Mouse (Mus musculus) midbrain, embryonic 13.5 days (tissue): ENCODE results near the gene Slc22a14. TPM values are rescaled to one million over a fixed set of nuclear protein-coding genes. Genes with fewer than 3 reads are reported as not detected.
A peak's percentile ranks its signal among the peaks of the same experiment; 100 is the strongest.

ENCODE experiments used
- ATAC-seq: fragments of 200-750 bp; cut with Nextera tagmentation; 2 replicates; pipeline ENCODE4 v1.8.0; 2017; ENCODE audit warnings: mild to moderate bottlenecking, moderate TSS enrichment, moderate library complexity
- H3K27ac ChIP-seq: fragments of 300-500 bp; sonication (generic); 2 replicates; pipeline ENCODE4 v1.5.1; 2015; ENCODE audit warnings: inconsistent platforms, mild to moderate bottlenecking, moderate library complexity
- H3K27me3 ChIP-seq: fragments of 300-500 bp; sonication (generic); 2 replicates; pipeline ENCODE4 v1.6.1; 2015; ENCODE audit warnings: mild to moderate bottlenecking, inconsistent platforms
- H3K36me3 ChIP-seq: fragments of 300-500 bp; sonication (generic); 2 replicates; pipeline ENCODE4 v1.6.1; 2015; ENCODE audit warnings: mild to moderate bottlenecking, inconsistent platforms
- H3K4me1 ChIP-seq: fragments of 300-500 bp; sonication (generic); replicated peaks from 2 replicates; pipeline ENCODE4 v1.6.1; 2015; ENCODE audit warnings: inconsistent platforms
- H3K4me2 ChIP-seq: fragments of 300-500 bp; sonication (generic); replicated peaks from 2 replicates; pipeline ENCODE4 v1.6.1; 2015; ENCODE audit warnings: moderate library complexity, mild to moderate bottlenecking, inconsistent platforms
- H3K4me3 ChIP-seq: fragments of 300-500 bp; sonication (generic); replicated peaks from 2 replicates; pipeline ENCODE4 v1.5.1; 2015; ENCODE audit warnings: mild to moderate bottlenecking, inconsistent platforms
- H3K9ac ChIP-seq: fragments of 300-500 bp; sonication (generic); replicated peaks from 2 replicates; pipeline ENCODE4 v1.6.1; 2015; ENCODE audit warnings: mild to moderate bottlenecking, inconsistent platforms
- H3K9me3 ChIP-seq: fragments of 300-500 bp; sonication (generic); 2 replicates; pipeline ENCODE4 v1.6.1; 2016; ENCODE audit warnings: mild to moderate bottlenecking, inconsistent platforms
- WGBS: fragments of 180-500 bp; shearing (Covaris S2); methylation state at CpG from one replicate; pipeline ENCODE4 v1.1.7; 2015; 5-methylcytosine and 5-hydroxymethylcytosine counted together
- polyA plus RNA-seq: library from polyadenylated mRNA; unstranded; fragments of >200 nt; fragmentation: Nextera tagmentation; extraction: Ambion mirVana; gene quantifications from 2 replicates; pipeline ENCODE4 v1.2.1, GENCODE M21; 2015

Slc22a14 gene
- polyA plus RNA-seq, 1 experiment from 2014 or later, result 0.11 TPM

DNA sequence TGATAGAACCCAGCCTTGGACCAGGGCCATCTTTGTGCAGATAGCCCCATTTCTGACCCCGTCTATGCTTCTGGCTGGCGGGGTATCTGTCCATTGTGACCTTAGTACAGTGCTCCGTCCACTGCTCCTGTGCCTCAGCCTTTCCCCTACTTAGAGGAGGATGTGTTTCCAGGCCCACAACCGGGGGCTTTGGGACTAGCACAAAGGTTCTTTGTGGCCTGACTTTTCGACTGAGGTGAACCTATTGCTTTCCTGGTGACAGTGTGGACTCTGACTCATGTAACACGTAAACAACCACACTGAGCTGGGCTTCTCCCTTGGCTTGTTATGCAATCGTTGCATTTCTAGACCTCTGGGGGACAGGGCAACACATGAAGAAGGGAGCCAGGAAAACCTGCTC, 200.6 kb downstream of the Slc22a14 start:
- no peak for ATAC-seq
- H3K9me3 ChIP-seq, result no peaks in the 10 kb centered on the region
- 89% methylated on average over 7 of the region's 7 CpGs for WGBS
- H3K9ac ChIP-seq, result no peak overlapping the region
- H3K36me3 ChIP-seq, result no peaks in the 10 kb centered on the region
- H3K4me2 ChIP-seq, result no peak overlapping the region
- no peak overlapping the region for H3K4me3 ChIP-seq
- no peak overlapping the region for H3K27ac ChIP-seq
- H3K4me1 ChIP-seq, result no peaks in the 10 kb centered on the region
- no peaks in the 10 kb centered on the region for H3K27me3 ChIP-seq

DNA sequence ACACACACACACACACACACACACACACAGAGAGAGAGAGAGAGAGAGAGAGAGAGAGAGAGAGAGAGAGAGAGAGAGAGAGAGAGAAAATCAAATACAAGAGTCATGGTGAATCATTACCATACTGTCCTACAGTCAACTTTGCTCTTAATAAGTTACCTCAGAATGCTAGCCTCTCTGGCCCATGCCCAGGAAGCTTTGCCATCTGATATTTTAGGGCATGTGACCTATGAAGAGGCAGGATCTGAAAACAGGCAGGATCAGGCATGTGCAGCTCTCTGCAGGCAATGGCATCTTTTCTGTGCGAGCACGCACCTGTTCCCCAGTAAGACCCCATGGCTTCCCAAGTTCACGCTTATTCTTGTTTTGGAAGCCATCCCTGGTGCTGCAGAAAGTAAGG, 204.7 kb downstream of the Slc22a14 start:
- Histone ChIP-seq H3K9ac (no peak overlapping the region), H3K4me2 (no peak overlapping the region), H3K4me1 (no peaks in the 10 kb centered on the region), H3K4me3 (no peak overlapping the region), H3K9me3 (no peaks in the 10 kb centered on the region), H3K36me3 (no peaks in the 10 kb centered on the region), H3K27me3 (peaks cover 16% of the 10 kb centered on the region), H3K27ac (no peak overlapping the region)
- 97% methylated on average over 3 of the region's 3 CpGs for WGBS
- ATAC-seq, result no peak

DNA sequence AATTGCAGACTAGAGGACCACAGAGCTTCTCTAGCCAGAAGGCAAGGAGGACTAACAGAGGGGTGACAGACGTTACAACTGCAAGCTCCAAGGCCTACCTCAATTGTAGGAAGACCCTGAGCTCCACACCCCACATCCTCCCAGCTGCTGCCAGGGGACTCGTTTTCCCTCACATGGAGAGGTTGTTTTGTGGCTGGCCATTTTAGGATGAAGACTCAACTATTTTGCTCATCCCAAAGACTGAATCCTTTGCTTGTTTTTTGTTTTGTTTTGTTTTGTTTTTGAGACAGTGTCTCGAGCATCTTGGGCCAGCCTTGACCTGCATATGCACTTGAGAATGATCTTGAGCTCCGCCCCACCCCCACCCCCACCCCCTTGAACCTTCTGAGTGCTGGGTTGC, 206.5 kb downstream of the Slc22a14 start, which contains the start of gene Gm47289:
Gene Gm47289, plus strand, starts transcription at position 301 of the 400 bp plus-strand sequence.
- Histone ChIP-seq H3K4me1 (no peaks in the 10 kb centered on the region), H3K27ac (no peak within 1 kb of the TSS), H3K36me3 (no peaks in the 10 kb centered on the region), H3K9ac (no peak within 1 kb of the TSS), H3K27me3 (peaks cover 24% of the 10 kb centered on the region), H3K4me2 (no peak within 1 kb of the TSS), H3K4me3 (no peak within 1 kb of the TSS), H3K9me3 (no peaks in the 10 kb centered on the region)
- 60% methylated on average over 4 of the region's 4 CpGs for WGBS
- ATAC-seq, result no peak

GRCm38 (mm10) chr9:119156278-119157201, 208.8 kb downstream of the Slc22a14 start, which contains the start of gene Acaa1b:
TSS of gene Acaa1b (minus strand) at chr9:119157093.
- WGBS, result under 1% methylated on average over 65 of the region's 65 CpGs
- ATAC-seq, result peak; percentile 94

GRCm38 (mm10) chr9:119155826-119156225, 209.5 kb downstream of the Slc22a14 start:
- H3K36me3 ChIP-seq, result no peaks in the 10 kb centered on the region
- H3K9ac ChIP-seq, result no peak overlapping the region
- H3K27ac ChIP-seq, result no peak overlapping the region
- H3K4me3 ChIP-seq, result peak overlapping the region; percentile 55; the same call in 1 of the 2 replicates
- no peak for ATAC-seq
- H3K27me3 ChIP-seq, result peaks cover 24% of the 10 kb centered on the region
- WGBS, result 51% methylated on average over 7 of the region's 7 CpGs
- H3K9me3 ChIP-seq, result no peaks in the 10 kb centered on the region
- H3K4me2 ChIP-seq, result no peak overlapping the region
- H3K4me1 ChIP-seq, result no peaks in the 10 kb centered on the region

More at GRCm38 (mm10) chr9:119156278-119157201, 208.8 kb downstream of the Slc22a14 start, which contains the start of gene Acaa1b:
- no peaks in the 10 kb centered on the region for H3K36me3 ChIP-seq
- H3K27me3 ChIP-seq, result peaks cover 24% of the 10 kb centered on the region
- H3K4me2 ChIP-seq, result peak within 1 kb of the TSS; percentile 64
- H3K27ac ChIP-seq, result no peak within 1 kb of the TSS
- no peaks in the 10 kb centered on the region for H3K4me1 ChIP-seq
- peak within 1 kb of the TSS; percentile 55 for H3K4me3 ChIP-seq
- peak within 1 kb of the TSS; percentile 59 for H3K9ac ChIP-seq
- H3K9me3 ChIP-seq, result no peaks in the 10 kb centered on the region

DNA sequence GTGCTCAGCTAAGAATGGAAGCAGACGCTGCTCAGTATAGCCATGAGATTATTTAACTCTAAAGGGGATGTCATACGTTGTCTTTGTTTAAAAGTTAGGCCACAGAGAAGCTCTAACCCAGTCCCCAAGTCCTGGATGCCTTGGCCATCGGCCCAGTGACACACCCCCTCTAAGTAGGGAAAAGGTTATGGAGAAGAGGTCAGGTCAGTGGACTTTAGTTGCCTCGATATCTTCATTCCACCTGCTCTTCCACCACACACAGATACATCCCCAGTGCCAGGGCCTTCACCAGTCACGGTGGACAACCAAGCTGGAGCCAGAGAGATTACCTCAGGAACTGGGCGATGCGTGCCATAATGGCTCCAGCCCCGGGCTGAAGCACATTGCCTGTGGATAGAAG, 209.9 kb downstream of the Slc22a14 start:
- no peak overlapping the region for H3K9ac ChIP-seq
- H3K9me3 ChIP-seq, result no peaks in the 10 kb centered on the region
- no peak for ATAC-seq
- peaks cover 24% of the 10 kb centered on the region for H3K27me3 ChIP-seq
- no peak overlapping the region for H3K4me2 ChIP-seq
- H3K4me1 ChIP-seq, result no peaks in the 10 kb centered on the region
- 87% methylated on average over 8 of the region's 8 CpGs for WGBS
- no peaks in the 10 kb centered on the region for H3K36me3 ChIP-seq
- no peak overlapping the region for H3K27ac ChIP-seq
- no peak overlapping the region for H3K4me3 ChIP-seq

DNA sequence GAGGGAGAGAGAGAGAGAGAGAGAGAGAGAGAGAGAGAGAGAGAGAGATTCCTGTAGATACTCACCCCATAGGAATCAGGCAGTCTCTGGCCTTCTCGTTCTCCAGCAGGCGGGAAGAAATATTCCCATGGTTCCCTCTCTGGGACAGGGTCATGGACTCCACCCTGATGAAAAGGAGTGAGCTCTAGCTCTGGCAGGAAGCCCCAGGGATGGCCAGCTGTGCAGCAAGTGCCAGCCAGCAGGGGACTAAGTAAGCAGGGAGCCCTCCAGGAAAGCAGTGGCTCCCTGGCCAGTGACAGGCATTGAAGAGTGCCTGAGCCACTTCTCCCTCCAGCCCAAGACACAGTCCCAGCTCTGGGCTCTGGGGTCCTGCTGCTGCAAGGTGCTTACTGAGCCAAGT, 213.6 kb downstream of the Slc22a14 start:
- Histone ChIP-seq H3K27ac (no peak overlapping the region), H3K4me2 (no peak overlapping the region), H3K27me3 (peaks cover 12% of the 10 kb centered on the region), H3K9me3 (no peaks in the 10 kb centered on the region), H3K9ac (no peak overlapping the region), H3K36me3 (no peaks in the 10 kb centered on the region), H3K4me1 (no peaks in the 10 kb centered on the region), H3K4me3 (no peak overlapping the region)
- ATAC-seq, result no peak
- 50% methylated on average over 2 of the region's 2 CpGs for whole genome bisulfite sequencing

DNA sequence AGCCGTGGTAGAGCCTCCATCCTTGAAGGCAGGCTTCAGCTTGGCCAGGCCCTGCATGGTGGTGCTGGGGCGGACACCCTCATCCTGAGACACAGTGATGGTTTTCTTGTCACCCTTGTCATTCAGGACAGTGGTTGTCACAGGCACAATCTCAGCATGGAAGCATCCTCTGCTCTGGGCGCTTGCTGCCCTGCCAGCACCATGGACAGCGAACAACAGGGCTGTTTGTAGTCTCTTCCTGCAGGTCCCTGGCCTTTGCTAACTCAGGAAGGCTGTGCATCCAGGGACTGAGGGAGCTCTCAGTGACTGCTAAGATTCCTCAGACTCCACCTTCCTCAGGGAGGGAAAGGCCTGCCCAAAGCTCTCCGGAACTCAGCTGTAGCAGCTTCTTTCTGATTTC, 215.8 kb downstream of the Slc22a14 start:
- WGBS, result 23% methylated on average over 5 of the region's 5 CpGs
- no peaks in the 10 kb centered on the region for H3K36me3 ChIP-seq

GRCm38 (mm10) chr9:119146098-119146770, 219.1 kb downstream of the Slc22a14 start:
- 83% methylated on average over 13 of the region's 13 CpGs for WGBS
- Histone ChIP-seq H3K4me3 (no peak overlapping the region), H3K36me3 (no peaks in the 10 kb centered on the region), H3K9me3 (no peaks in the 10 kb centered on the region), H3K27ac (no peak overlapping the region), H3K27me3 (no peaks in the 10 kb centered on the region), H3K4me1 (no peaks in the 10 kb centered on the region), H3K9ac (no peak overlapping the region), H3K4me2 (no peak overlapping the region)
- 0 out of 2 replicates have a peak, but pooled peaks have one; percentile 27 for ATAC-seq

More for the DNA sequence above, 215.8 kb downstream of the Slc22a14 start:
- Histone ChIP-seq H3K4me1 (no peaks in the 10 kb centered on the region), H3K27me3 (no peaks in the 10 kb centered on the region; the same call in 1 of the 2 replicates), H3K9me3 (no peaks in the 10 kb centered on the region), H3K4me2 (no peak overlapping the region), H3K27ac (no peak overlapping the region), H3K4me3 (no peak overlapping the region), H3K9ac (no peak overlapping the region)
- ATAC-seq, result no peak

DNA sequence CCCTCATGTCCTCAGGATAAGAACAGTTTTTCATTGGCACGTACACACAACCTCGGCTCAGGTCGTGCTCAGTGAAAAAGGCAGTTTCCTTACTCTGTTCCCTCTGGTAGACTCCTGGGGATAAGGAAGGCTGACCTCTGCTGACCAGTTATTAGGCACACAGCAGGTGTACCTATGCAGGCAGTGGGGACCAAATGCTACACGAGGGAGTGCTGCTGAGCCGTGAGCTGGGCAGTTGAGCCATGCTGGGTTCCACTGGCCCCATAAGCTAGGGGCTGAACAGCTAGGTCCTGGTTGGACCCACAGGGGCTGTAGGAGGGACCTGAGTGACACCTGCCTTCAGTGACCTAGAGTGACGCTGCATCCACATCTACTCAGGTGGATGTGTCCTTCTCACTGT, 219.7 kb downstream of the Slc22a14 start:
- WGBS, result 62% methylated on average over 6 of the region's 6 CpGs
- Histone ChIP-seq H3K9ac (no peak overlapping the region), H3K4me2 (no peak overlapping the region), H3K9me3 (no peaks in the 10 kb centered on the region), H3K27me3 (no peaks in the 10 kb centered on the region), H3K36me3 (no peaks in the 10 kb centered on the region), H3K4me3 (no peak overlapping the region), H3K4me1 (no peaks in the 10 kb centered on the region), H3K27ac (no peak overlapping the region)
- ATAC-seq, result no peak

DNA sequence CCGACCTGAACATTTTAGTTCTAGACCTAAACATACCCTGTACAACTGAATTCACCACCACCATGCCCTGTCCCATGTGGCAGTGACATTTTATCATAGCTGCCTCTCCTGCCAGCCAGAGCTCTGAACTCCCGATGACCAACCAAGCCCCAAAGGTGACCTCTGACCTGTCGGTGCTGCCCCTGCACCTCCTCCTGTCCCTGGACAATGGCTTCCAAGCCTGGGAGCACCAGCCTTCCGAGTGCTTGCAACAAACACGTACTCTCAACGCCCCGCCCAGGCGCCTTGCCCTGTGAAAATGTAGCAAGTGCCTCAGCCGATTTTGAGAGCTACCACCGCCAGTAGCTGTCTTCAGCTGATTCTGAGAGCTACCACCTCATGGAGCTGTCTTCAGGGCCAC, 220.2 kb downstream of the Slc22a14 start:
- 49% methylated on average over 10 of the region's 10 CpGs for WGBS
- Histone ChIP-seq H3K27ac (no peak overlapping the region), H3K27me3 (no peaks in the 10 kb centered on the region), H3K4me3 (no peak overlapping the region), H3K9ac (no peak overlapping the region), H3K9me3 (no peaks in the 10 kb centered on the region), H3K36me3 (no peaks in the 10 kb centered on the region), H3K4me1 (no peaks in the 10 kb centered on the region), H3K4me2 (no peak overlapping the region)
- no peak for ATAC-seq

GRCm38 (mm10) chr9:119144696-119145095, 220.7 kb downstream of the Slc22a14 start:
- no peaks in the 10 kb centered on the region for H3K36me3 ChIP-seq
- no peak overlapping the region for H3K27ac ChIP-seq
- H3K27me3 ChIP-seq, result no peaks in the 10 kb centered on the region
- no peak for ATAC-seq
- H3K9ac ChIP-seq, result no peak overlapping the region
- H3K4me2 ChIP-seq, result no peak overlapping the region
- no peaks in the 10 kb centered on the region for H3K9me3 ChIP-seq
- H3K4me1 ChIP-seq, result no peaks in the 10 kb centered on the region
- WGBS, result 85% methylated on average over 8 of the region's 8 CpGs
- H3K4me3 ChIP-seq, result no peak overlapping the region
